Mouse (Mus musculus) forebrain, embryonic 14.5 days (tissue): Measurements from ENCODE around the gene Cask. TPM values are rescaled to one million over a fixed set of nuclear protein-coding genes. Genes with fewer than 3 reads are reported as not detected.

ENCODE experiments used
- ATAC-seq: fragments of 200-750 bp; cut with Nextera tagmentation; 2 replicates; pipeline ENCODE4 v1.8.0; 2017; ENCODE audit warnings: mild to moderate bottlenecking, moderate library complexity
- DNase-seq: peaks from one replicate; pipeline ENCODE4 v3.0.0-alpha.2; 2015; ENCODE audit warnings: low spot score
- H3K27ac ChIP-seq: fragments of 300-500 bp; sonication (generic); 2 replicates; pipeline ENCODE4 v1.5.1; 2014; ENCODE audit warnings: low read depth, mild to moderate bottlenecking, control low read depth, low read length, moderate library complexity
- H3K27me3 ChIP-seq: fragments of 300-500 bp; sonication (generic); replicated peaks from 2 replicates; pipeline ENCODE4 v1.6.1; 2014; ENCODE audit warnings: low read length, control low read depth, mixed read lengths; ENCODE audit not compliant: control insufficient read depth, insufficient read depth
- H3K36me3 ChIP-seq: fragments of 300-500 bp; sonication (generic); 2 replicates; pipeline ENCODE4 v1.6.1; 2014; ENCODE audit warnings: low read length, control low read depth; ENCODE audit not compliant: control insufficient read depth, insufficient read depth
- H3K4me1 ChIP-seq: fragments of 300-500 bp; sonication (generic); 2 replicates; pipeline ENCODE4 v1.6.1; 2014; ENCODE audit warnings: antibody characterized with exemption, low read length, control low read depth; ENCODE audit not compliant: control insufficient read depth, insufficient read depth
- H3K4me2 ChIP-seq: fragments of 300-500 bp; sonication (generic); 2 replicates; pipeline ENCODE4 v1.6.1; 2014; ENCODE audit warnings: mild to moderate bottlenecking, control low read depth, low read length
- H3K4me3 ChIP-seq: fragments of 300-500 bp; sonication (generic); 2 replicates; pipeline ENCODE4 v1.5.1; 2014; ENCODE audit warnings: low read depth, low read length, control low read depth
- H3K9ac ChIP-seq: fragments of 300-500 bp; sonication (generic); 2 replicates; pipeline ENCODE4 v1.6.1; 2014; ENCODE audit warnings: mild to moderate bottlenecking, low read length, control low read depth, moderate library complexity
- H3K9me3 ChIP-seq: fragments of 300-500 bp; sonication (generic); replicated peaks from 2 replicates; pipeline ENCODE4 v1.6.1; 2016; ENCODE audit warnings: low read length, control low read depth, mixed read lengths; ENCODE audit not compliant: control insufficient read depth
- WGBS: fragments of 180-500 bp; shearing (Covaris S2); extraction: QIAGEN DNeasy Blood & Tissue Kit; methylation state at CpG from one replicate; pipeline ENCODE4 v1.1.7; 2014; 5-methylcytosine and 5-hydroxymethylcytosine counted together
- polyA plus RNA-seq: library from polyadenylated mRNA; unstranded; fragments of >200 nt; fragmentation: Nextera tagmentation; extraction: Ambion mirVana; gene quantifications from 2 replicates; pipeline ENCODE4 v1.2.1, GENCODE M21; 2014

The Cask gene
- polyA plus RNA-seq, 1 experiment from 2014 or later: 32.6 TPM

- Histone ChIP-seq H3K9ac (no peak overlapping the region), H3K27me3 (no peaks in the 10 kb centered on the region), H3K4me1 (no peaks in the 10 kb centered on the region), H3K36me3 (no peaks in the 10 kb centered on the region), H3K4me2 (no peak overlapping the region), H3K27ac (no peak overlapping the region), H3K4me3 (no peak overlapping the region), H3K9me3 (no peaks in the 10 kb centered on the region)
- 71% methylated on average over 3 of the region's 3 CpGs for WGBS
- DNase-seq (no peak), ATAC-seq (no peak)
Observed at GRCm38 (mm10) chrX:13606741-13607140, 244.4 kb downstream of the Cask start.

- no peak for DNase-seq
- no peaks in the 10 kb centered on the region for H3K36me3 ChIP-seq
- no peak overlapping the region for H3K9ac ChIP-seq
- no peaks in the 10 kb centered on the region for H3K27me3 ChIP-seq
- H3K9me3 ChIP-seq: no peaks in the 10 kb centered on the region
- ATAC-seq: no peak
- no peaks in the 10 kb centered on the region for H3K4me1 ChIP-seq
- no peak overlapping the region for H3K27ac ChIP-seq
- H3K4me2 ChIP-seq: no peak overlapping the region
- no peak overlapping the region for H3K4me3 ChIP-seq
- 80% methylated on average over 1 of the region's 1 CpGs for WGBS
Observed at GRCm38 (mm10) chrX:13599966-13600365, 251.2 kb downstream of the Cask start.

GRCm38 (mm10) chrX:13599373-13599772, 251.8 kb downstream of the Cask start:
- H3K36me3 ChIP-seq: no peaks in the 10 kb centered on the region
- 82% methylated on average over 2 of the region's 2 CpGs for WGBS
- H3K27me3 ChIP-seq: no peaks in the 10 kb centered on the region
- ATAC-seq (no peak), DNase-seq (no peak)
- H3K4me2 ChIP-seq: no peak overlapping the region
- H3K27ac ChIP-seq: no peak overlapping the region
- no peaks in the 10 kb centered on the region for H3K9me3 ChIP-seq
- no peak overlapping the region for H3K4me3 ChIP-seq
- no peak overlapping the region for H3K9ac ChIP-seq
- H3K4me1 ChIP-seq: no peaks in the 10 kb centered on the region

- ATAC-seq: no peak
- H3K4me3 ChIP-seq: no peak overlapping the region
Observed at GRCm38 (mm10) chrX:13577647-13578046, 273.5 kb downstream of the Cask start.

GRCm38 (mm10) chrX:13576606-13577005, 274.6 kb downstream of the Cask start:
- no peaks in the 10 kb centered on the region for H3K27me3 ChIP-seq
- no peaks in the 10 kb centered on the region for H3K4me1 ChIP-seq
- H3K4me3 ChIP-seq: no peak overlapping the region
- no peak overlapping the region for H3K27ac ChIP-seq
- H3K9me3 ChIP-seq: peaks cover 2% of the 10 kb centered on the region; the same call in 1 of the 2 replicates
- no peak overlapping the region for H3K9ac ChIP-seq
- DNase-seq: peak; percentile 14
- H3K36me3 ChIP-seq: no peaks in the 10 kb centered on the region
- ATAC-seq: peak; percentile 40; the same call in 1 of the 2 replicates
- WGBS: 59% methylated on average over 2 of the region's 2 CpGs
- no peak overlapping the region for H3K4me2 ChIP-seq

More at GRCm38 (mm10) chrX:13577647-13578046, 273.5 kb downstream of the Cask start:
- no peaks in the 10 kb centered on the region for H3K36me3 ChIP-seq
- WGBS: 82% methylated on average over 3 of the region's 3 CpGs
- DNase-seq: no peak
- H3K27me3 ChIP-seq: no peaks in the 10 kb centered on the region
- peaks cover 2% of the 10 kb centered on the region; the same call in 1 of the 2 replicates for H3K9me3 ChIP-seq
- no peak overlapping the region for H3K4me2 ChIP-seq
- no peaks in the 10 kb centered on the region for H3K4me1 ChIP-seq
- no peak overlapping the region for H3K27ac ChIP-seq
- no peak overlapping the region for H3K9ac ChIP-seq

- Histone ChIP-seq H3K4me1 (no peaks in the 10 kb centered on the region), H3K36me3 (no peaks in the 10 kb centered on the region), H3K27ac (no peak overlapping the region), H3K27me3 (no peaks in the 10 kb centered on the region), H3K9me3 (peaks cover 2% of the 10 kb centered on the region; the same call in 1 of the 2 replicates), H3K4me3 (no peak overlapping the region), H3K4me2 (no peak overlapping the region), H3K9ac (no peak overlapping the region)
- no peak for DNase-seq
- 85% methylated on average over 3 of the region's 3 CpGs for WGBS
- no peak for ATAC-seq
Observed at GRCm38 (mm10) chrX:13574872-13575271, 276.3 kb downstream of the Cask start.

- peaks cover 2% of the 10 kb centered on the region; the same call in 1 of the 2 replicates for H3K9me3 ChIP-seq
- DNase-seq: no peak
- no peak overlapping the region for H3K4me3 ChIP-seq
- no peak for ATAC-seq
- WGBS: 78% methylated on average over 2 of the region's 2 CpGs
- H3K4me1 ChIP-seq: no peaks in the 10 kb centered on the region
- H3K9ac ChIP-seq: no peak overlapping the region
- H3K27me3 ChIP-seq: no peaks in the 10 kb centered on the region
- no peak overlapping the region for H3K4me2 ChIP-seq
- H3K27ac ChIP-seq: no peak overlapping the region
- H3K36me3 ChIP-seq: no peaks in the 10 kb centered on the region
Observed at GRCm38 (mm10) chrX:13574298-13574697, 276.9 kb downstream of the Cask start.

- no peak for ATAC-seq
- WGBS: 92% methylated on average over 3 of the region's 3 CpGs
- peaks cover 7% of the 10 kb centered on the region; the same call in 1 of the 2 replicates for H3K36me3 ChIP-seq
Observed at GRCm38 (mm10) chrX:13554504-13554903, 296.7 kb downstream of the Cask start.

GRCm38 (mm10) chrX:13552288-13552687, 298.9 kb downstream of the Cask start:
- no peaks in the 10 kb centered on the region for H3K27me3 ChIP-seq
- 61% methylated on average over 2 of the region's 2 CpGs for WGBS
- DNase-seq (no peak), ATAC-seq (no peak)
- no peak overlapping the region for H3K9ac ChIP-seq
- no peak overlapping the region for H3K4me2 ChIP-seq
- H3K9me3 ChIP-seq: no peaks in the 10 kb centered on the region
- no peaks in the 10 kb centered on the region for H3K4me1 ChIP-seq
- no peak overlapping the region for H3K4me3 ChIP-seq
- no peak overlapping the region for H3K27ac ChIP-seq
- H3K36me3 ChIP-seq: peaks cover 9% of the 10 kb centered on the region; the same call in 1 of the 2 replicates

More at GRCm38 (mm10) chrX:13554504-13554903, 296.7 kb downstream of the Cask start:
- H3K9me3 ChIP-seq: no peaks in the 10 kb centered on the region
- H3K4me1 ChIP-seq: no peaks in the 10 kb centered on the region
- H3K4me3 ChIP-seq: no peak overlapping the region
- no peak overlapping the region for H3K9ac ChIP-seq
- H3K27ac ChIP-seq: no peak overlapping the region
- no peak overlapping the region for H3K4me2 ChIP-seq
- H3K27me3 ChIP-seq: no peaks in the 10 kb centered on the region
- no peak for DNase-seq
